Mouse (Mus musculus): ENCODE results near the gene Nat8f4. TPM values are rescaled to one million over a fixed set of nuclear protein-coding genes. Genes with fewer than 3 reads are reported as not detected.

Nat8f4 gene
- polyA plus RNA-seq, 1 experiment, result 0.04 TPM

- H3K79me2 ChIP-seq (ENCODE audit: control insufficient read depth, insufficient read depth), result no peaks in the 10 kb centered on the region
- no peak for TF ChIP-seq USF1 (IDR thresholded peaks at IDR 0.05; ENCODE audit: low read depth)
- TF ChIP-seq MAX (IDR thresholded peaks at IDR 0.05), result no peak
- TF ChIP-seq MYOG (IDR thresholded peaks at IDR 0.05; ENCODE audit: control insufficient read depth, extremely low read depth, insufficient read length), result no peak
- no peak for TF ChIP-seq FOSL1 (IDR thresholded peaks at IDR 0.05; ENCODE audit: insufficient read depth, low read length, poor library complexity, severe bottlenecking)
- TF ChIP-seq MYOD1 (IDR thresholded peaks at IDR 0.05; ENCODE audit: control insufficient read depth, insufficient read length, low read depth), result no peak
- TF ChIP-seq CEBPB (IDR thresholded peaks at IDR 0.05; ENCODE audit: low read depth), result no peak
- no peak for TF ChIP-seq CTCF (IDR thresholded peaks at IDR 0.05; ENCODE audit: control insufficient read depth, insufficient read depth, insufficient read length)
- H3K79me3 ChIP-seq (ENCODE audit: low read depth), result no peaks in the 10 kb centered on the region
- H3ac ChIP-seq (ENCODE audit: control insufficient read depth, insufficient read length, low read depth), result no peak overlapping the region
- H3K4me3 ChIP-seq (ENCODE audit: insufficient read depth, poor library complexity, severe bottlenecking), result no peak overlapping the region
- no peaks in the 10 kb centered on the region for H3K27me3 ChIP-seq (ENCODE audit: control insufficient read depth, insufficient read depth, insufficient read length)
- peaks cover 13% of the 10 kb centered on the region for H3K36me3 ChIP-seq (ENCODE audit: control insufficient read depth, insufficient read depth)
Observed at GRCm38 (mm10) chr6:85934047-85934446, 29.4 kb upstream of the Nat8f4 start.

- Histone ChIP-seq H3K27me3 (ENCODE audit: control insufficient read depth, insufficient read depth, insufficient read length) (no peaks in the 10 kb centered on the region), H3ac (ENCODE audit: control insufficient read depth, insufficient read length, low read depth) (no peak overlapping the region), H3K4me3 (ENCODE audit: insufficient read depth, poor library complexity, severe bottlenecking) (no peak overlapping the region), H3K36me3 (ENCODE audit: control insufficient read depth, insufficient read depth) (peaks cover 56% of the 10 kb centered on the region), H3K79me3 (ENCODE audit: low read depth) (no peaks in the 10 kb centered on the region), H3K79me2 (ENCODE audit: control insufficient read depth, insufficient read depth) (no peaks in the 10 kb centered on the region)
- TF ChIP-seq CTCF (IDR thresholded peaks at IDR 0.05; ENCODE audit: control insufficient read depth, insufficient read depth, insufficient read length) (no peak), USF1 (IDR thresholded peaks at IDR 0.05; ENCODE audit: low read depth) (no peak), MAX (IDR thresholded peaks at IDR 0.05) (no peak), MYOG (IDR thresholded peaks at IDR 0.05; ENCODE audit: control insufficient read depth, extremely low read depth, insufficient read length) (no peak), FOSL1 (IDR thresholded peaks at IDR 0.05; ENCODE audit: insufficient read depth, low read length, poor library complexity, severe bottlenecking) (no peak)
Observed at GRCm38 (mm10) chr6:85929312-85929711, 24.6 kb upstream of the Nat8f4 start.

- Histone ChIP-seq H3K79me2 (ENCODE audit: control insufficient read depth, insufficient read depth) (no peaks in the 10 kb centered on the region), H3K36me3 (ENCODE audit: control insufficient read depth, insufficient read depth) (peaks cover 70% of the 10 kb centered on the region), H3ac (ENCODE audit: control insufficient read depth, insufficient read length, low read depth) (no peak overlapping the region), H3K27me3 (ENCODE audit: control insufficient read depth, insufficient read depth, insufficient read length) (no peaks in the 10 kb centered on the region), H3K4me3 (ENCODE audit: insufficient read depth, poor library complexity, severe bottlenecking) (no peak overlapping the region), H3K79me3 (ENCODE audit: low read depth) (no peaks in the 10 kb centered on the region)
- TF ChIP-seq MAX (IDR thresholded peaks at IDR 0.05) (no peak), MYOG (IDR thresholded peaks at IDR 0.05; ENCODE audit: control insufficient read depth, extremely low read depth, insufficient read length) (no peak), CEBPB (IDR thresholded peaks at IDR 0.05; ENCODE audit: low read depth) (no peak), USF1 (IDR thresholded peaks at IDR 0.05; ENCODE audit: low read depth) (no peak), MYOD1 (IDR thresholded peaks at IDR 0.05; ENCODE audit: control insufficient read depth, insufficient read length, low read depth) (no peak), FOSL1 (IDR thresholded peaks at IDR 0.05; ENCODE audit: insufficient read depth, low read length, poor library complexity, severe bottlenecking) (no peak), CTCF (IDR thresholded peaks at IDR 0.05; ENCODE audit: control insufficient read depth, insufficient read depth, insufficient read length) (no peak)
Observed at GRCm38 (mm10) chr6:85927476-85928464, 23.1 kb upstream of the Nat8f4 start.

GRCm38 (mm10) chr6:85926709-85927108 lies 22.0 kb upstream of the Nat8f4 start:
- peaks cover 75% of the 10 kb centered on the region for H3K36me3 ChIP-seq (ENCODE audit: control insufficient read depth, insufficient read depth)
- no peak for TF ChIP-seq MYOD1 (IDR thresholded peaks at IDR 0.05; ENCODE audit: control insufficient read depth, insufficient read length, low read depth)
- TF ChIP-seq USF1 (IDR thresholded peaks at IDR 0.05; ENCODE audit: low read depth), result no peak
- no peak for TF ChIP-seq FOSL1 (IDR thresholded peaks at IDR 0.05; ENCODE audit: insufficient read depth, low read length, poor library complexity, severe bottlenecking)
- TF ChIP-seq CTCF (IDR thresholded peaks at IDR 0.05; ENCODE audit: control insufficient read depth, insufficient read depth, insufficient read length), result no peak
- TF ChIP-seq MAX (IDR thresholded peaks at IDR 0.05), result no peak
- TF ChIP-seq CEBPB (IDR thresholded peaks at IDR 0.05; ENCODE audit: low read depth), result no peak
- TF ChIP-seq MYOG (IDR thresholded peaks at IDR 0.05; ENCODE audit: control insufficient read depth, extremely low read depth, insufficient read length), result no peak

GRCm38 (mm10) chr6:85923643-85924042 lies 19.0 kb upstream of the Nat8f4 start:
- peaks cover 73% of the 10 kb centered on the region for H3K36me3 ChIP-seq (ENCODE audit: control insufficient read depth, insufficient read depth)
- H3K4me3 ChIP-seq (ENCODE audit: insufficient read depth, poor library complexity, severe bottlenecking), result no peak overlapping the region
- no peak for TF ChIP-seq FOSL1 (IDR thresholded peaks at IDR 0.05; ENCODE audit: insufficient read depth, low read length, poor library complexity, severe bottlenecking)
- TF ChIP-seq MAX (IDR thresholded peaks at IDR 0.05), result no peak
- no peak for TF ChIP-seq CTCF (IDR thresholded peaks at IDR 0.05; ENCODE audit: control insufficient read depth, insufficient read depth, insufficient read length)
- no peak for TF ChIP-seq USF1 (IDR thresholded peaks at IDR 0.05; ENCODE audit: low read depth)
- no peak for TF ChIP-seq MYOG (IDR thresholded peaks at IDR 0.05; ENCODE audit: control insufficient read depth, extremely low read depth, insufficient read length)
- TF ChIP-seq MYOD1 (IDR thresholded peaks at IDR 0.05; ENCODE audit: control insufficient read depth, insufficient read length, low read depth), result no peak
- no peak for TF ChIP-seq CEBPB (IDR thresholded peaks at IDR 0.05; ENCODE audit: low read depth)
- no peak overlapping the region for H3ac ChIP-seq (ENCODE audit: control insufficient read depth, insufficient read length, low read depth)
- H3K79me2 ChIP-seq (ENCODE audit: control insufficient read depth, insufficient read depth), result peaks cover 15% of the 10 kb centered on the region
- no peaks in the 10 kb centered on the region for H3K27me3 ChIP-seq (ENCODE audit: control insufficient read depth, insufficient read depth, insufficient read length)
- H3K79me3 ChIP-seq (ENCODE audit: low read depth), result no peaks in the 10 kb centered on the region

More at GRCm38 (mm10) chr6:85926709-85927108, 22.0 kb upstream of the Nat8f4 start:
- Histone ChIP-seq H3K27me3 (ENCODE audit: control insufficient read depth, insufficient read depth, insufficient read length) (no peaks in the 10 kb centered on the region), H3K79me2 (ENCODE audit: control insufficient read depth, insufficient read depth) (no peaks in the 10 kb centered on the region), H3K4me3 (ENCODE audit: insufficient read depth, poor library complexity, severe bottlenecking) (no peak overlapping the region), H3ac (ENCODE audit: control insufficient read depth, insufficient read length, low read depth) (no peak overlapping the region), H3K79me3 (ENCODE audit: low read depth) (no peaks in the 10 kb centered on the region)
